Mouse (Mus musculus): Measurements from ENCODE around the gene March5. TPM values are rescaled to one million over a fixed set of nuclear protein-coding genes. Genes with fewer than 3 reads are reported as not detected.

March5 gene
- polyA plus RNA-seq, 1 experiment from 2014 or later, result 86.5 TPM

DNA sequence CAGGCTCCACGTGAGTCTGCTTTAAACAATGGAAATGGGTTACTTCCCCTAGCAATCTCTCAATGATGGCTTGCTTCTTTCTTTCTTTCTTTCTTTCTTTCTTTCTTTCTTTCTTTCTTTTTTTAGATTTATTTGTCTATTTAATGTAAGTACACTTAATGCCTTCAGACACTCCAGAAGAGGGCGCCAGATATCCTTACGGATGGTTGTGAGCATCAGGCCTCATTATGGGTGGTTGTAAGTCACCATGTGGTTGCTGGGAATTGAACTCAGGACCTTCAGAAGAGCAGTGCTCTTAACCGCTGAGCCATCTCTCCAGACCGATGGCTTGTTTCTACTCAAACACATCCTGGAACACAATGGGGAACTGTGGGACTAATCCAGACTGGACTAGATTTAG, 33.9 kb downstream of the March5 start:
- Histone ChIP-seq H3K27ac (ENCODE audit: low read depth) (no peak overlapping the region), H3K9ac (ENCODE audit: low read length) (no peak overlapping the region), H3K9me3 (ENCODE audit: control insufficient read depth, low read length) (no peaks in the 10 kb centered on the region), H3K27me3 (replicated peaks; ENCODE audit: control insufficient read depth, insufficient read depth, low read length) (peaks cover 5% of the 10 kb centered on the region; the same call in 1 of the 2 replicates), H3K36me3 (ENCODE audit: control insufficient read depth, insufficient read depth, low read length) (no peaks in the 10 kb centered on the region), H3K4me2 (ENCODE audit: low read length) (no peak overlapping the region), H3K4me1 (replicated peaks; ENCODE audit: control insufficient read depth, insufficient read depth, low read length) (no peaks in the 10 kb centered on the region), H3K4me3 (ENCODE audit: low read depth, low read length) (no peak overlapping the region)
- DNase-seq (ENCODE audit: low spot score) (no peak), ATAC-seq (replicated peaks; ENCODE audit: low FRiP score, low TSS enrichment, low read depth) (no peak)
- WGBS, result 72% methylated on average over 5 of the region's 5 CpGs

GRCm38 (mm10) chr19:37242707-37243106, 35.4 kb downstream of the March5 start:
- no peaks in the 10 kb centered on the region for H3K4me1 ChIP-seq (replicated peaks; ENCODE audit: control insufficient read depth, insufficient read depth, low read length)
- 0 out of 2 replicates have a peak, but pooled peaks cover 1% of the 10 kb centered on the region for H3K27me3 ChIP-seq (replicated peaks; ENCODE audit: control insufficient read depth, insufficient read depth, low read length)
- H3K27ac ChIP-seq (ENCODE audit: low read depth), result no peak overlapping the region
- no peaks in the 10 kb centered on the region for H3K36me3 ChIP-seq (ENCODE audit: control insufficient read depth, insufficient read depth, low read length)
- H3K9ac ChIP-seq (ENCODE audit: low read length), result no peak overlapping the region
- WGBS, result 26% methylated on average over 2 of the region's 2 CpGs
- DNase-seq (ENCODE audit: low spot score), result no peak
- ATAC-seq (replicated peaks; ENCODE audit: low FRiP score, low TSS enrichment, low read depth), result no peak
- no peaks in the 10 kb centered on the region for H3K9me3 ChIP-seq (ENCODE audit: control insufficient read depth, low read length)
- no peak overlapping the region for H3K4me2 ChIP-seq (ENCODE audit: low read length)
- H3K4me3 ChIP-seq (ENCODE audit: low read depth, low read length), result no peak overlapping the region

DNA sequence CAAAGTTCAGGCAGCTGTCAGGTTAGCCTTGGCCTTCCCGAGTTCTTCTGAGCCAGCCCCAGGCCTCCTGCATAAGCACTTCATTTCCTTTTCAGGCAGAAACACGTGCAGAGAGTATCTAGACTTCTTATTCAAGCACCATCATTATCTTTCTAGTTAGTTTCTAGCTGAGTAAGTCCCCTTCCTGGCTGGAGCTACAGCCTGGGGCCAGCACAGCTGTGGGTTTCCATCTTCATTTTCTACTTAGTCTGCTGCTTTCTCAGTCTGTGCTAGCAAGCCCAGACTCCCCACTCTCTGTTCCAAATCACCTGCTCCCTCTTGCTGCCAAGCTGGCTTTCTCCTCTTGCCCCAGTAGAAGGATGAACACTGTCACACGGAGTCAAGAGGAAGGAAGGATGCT, 39.5 kb downstream of the March5 start:
- Histone ChIP-seq H3K9me3 (ENCODE audit: control insufficient read depth, low read length) (no peaks in the 10 kb centered on the region), H3K27ac (ENCODE audit: low read depth) (no peak overlapping the region), H3K9ac (ENCODE audit: low read length) (no peak overlapping the region), H3K4me3 (ENCODE audit: low read depth, low read length) (no peak overlapping the region), H3K27me3 (replicated peaks; ENCODE audit: control insufficient read depth, insufficient read depth, low read length) (no peaks in the 10 kb centered on the region), H3K4me2 (ENCODE audit: low read length) (no peak overlapping the region), H3K4me1 (replicated peaks; ENCODE audit: control insufficient read depth, insufficient read depth, low read length) (no peaks in the 10 kb centered on the region), H3K36me3 (ENCODE audit: control insufficient read depth, insufficient read depth, low read length) (no peaks in the 10 kb centered on the region)
- WGBS, result 40% methylated on average over 3 of the region's 3 CpGs
- DNase-seq (ENCODE audit: low spot score) (no peak), ATAC-seq (replicated peaks; ENCODE audit: low FRiP score, low TSS enrichment, low read depth) (no peak)

- Histone ChIP-seq H3K27ac (ENCODE audit: low read depth) (no peak overlapping the region), H3K9me3 (ENCODE audit: control insufficient read depth, low read length) (no peaks in the 10 kb centered on the region), H3K36me3 (ENCODE audit: control insufficient read depth, insufficient read depth, low read length) (no peaks in the 10 kb centered on the region), H3K4me3 (ENCODE audit: low read depth, low read length) (no peak overlapping the region), H3K4me1 (replicated peaks; ENCODE audit: control insufficient read depth, insufficient read depth, low read length) (no peaks in the 10 kb centered on the region), H3K4me2 (ENCODE audit: low read length) (no peak overlapping the region), H3K9ac (ENCODE audit: low read length) (no peak overlapping the region), H3K27me3 (replicated peaks; ENCODE audit: control insufficient read depth, insufficient read depth, low read length) (no peaks in the 10 kb centered on the region)
- no peak for ATAC-seq (replicated peaks; ENCODE audit: low FRiP score, low TSS enrichment, low read depth)
- WGBS, result 79% methylated on average over 3 of the region's 3 CpGs
- DNase-seq (ENCODE audit: low spot score), result no peak
Measured at GRCm38 (mm10) chr19:37248199-37248598, 40.9 kb downstream of the March5 start.

DNA sequence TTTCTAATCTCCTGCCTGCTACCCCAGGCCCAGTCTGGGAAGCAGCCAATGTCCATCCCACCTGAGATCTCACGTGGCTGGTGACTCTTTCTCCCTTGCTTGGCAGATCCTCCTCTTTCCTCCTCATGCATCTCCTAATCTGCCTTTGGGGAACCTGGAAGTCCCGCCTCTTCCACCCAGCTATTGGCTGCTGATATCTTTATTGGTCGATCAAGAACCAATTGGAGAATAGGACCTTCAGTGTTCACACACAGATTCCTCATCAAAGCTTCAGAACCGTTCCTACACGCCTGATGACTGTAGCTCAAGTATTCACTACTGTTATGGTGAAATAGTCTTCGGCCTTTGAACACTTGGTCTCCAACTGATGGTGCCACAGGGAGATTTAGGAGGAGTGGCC, 44.8 kb downstream of the March5 start:
- ATAC-seq (replicated peaks; ENCODE audit: low FRiP score, low TSS enrichment, low read depth) (no peak), DNase-seq (ENCODE audit: low spot score) (no peak)
- H3K27ac ChIP-seq (ENCODE audit: low read depth), result no peak overlapping the region
- no peak overlapping the region for H3K4me3 ChIP-seq (ENCODE audit: low read depth, low read length)
- no peaks in the 10 kb centered on the region for H3K36me3 ChIP-seq (ENCODE audit: control insufficient read depth, insufficient read depth, low read length)
- no peak overlapping the region for H3K4me2 ChIP-seq (ENCODE audit: low read length)
- H3K4me1 ChIP-seq (replicated peaks; ENCODE audit: control insufficient read depth, insufficient read depth, low read length), result no peaks in the 10 kb centered on the region
- H3K27me3 ChIP-seq (replicated peaks; ENCODE audit: control insufficient read depth, insufficient read depth, low read length), result no peaks in the 10 kb centered on the region
- 62% methylated on average over 6 of the region's 6 CpGs for WGBS
- H3K9me3 ChIP-seq (ENCODE audit: control insufficient read depth, low read length), result no peaks in the 10 kb centered on the region
- H3K9ac ChIP-seq (ENCODE audit: low read length), result no peak overlapping the region

DNA sequence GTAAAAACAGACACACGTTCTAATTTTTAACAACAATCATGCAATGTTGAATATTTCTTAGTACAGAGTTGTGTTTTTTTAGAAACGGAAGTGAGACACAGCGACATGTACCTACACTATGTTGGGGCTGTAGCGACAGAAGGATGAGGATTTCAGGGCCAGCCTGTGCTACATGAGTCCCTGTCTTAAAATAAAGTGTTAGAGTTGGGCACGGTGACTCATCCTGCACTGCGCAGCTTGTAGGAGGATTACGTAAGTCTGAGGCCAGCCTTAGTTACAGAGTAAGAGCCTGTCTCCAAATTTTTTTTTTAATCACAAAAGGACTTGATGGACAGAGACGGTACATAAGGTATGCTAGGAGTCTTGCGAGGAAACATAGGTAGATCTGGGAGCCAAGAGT, 48.0 kb downstream of the March5 start:
- no peak overlapping the region for H3K4me2 ChIP-seq (ENCODE audit: low read length)
- no peaks in the 10 kb centered on the region for H3K36me3 ChIP-seq (ENCODE audit: control insufficient read depth, insufficient read depth, low read length)
- H3K27me3 ChIP-seq (replicated peaks; ENCODE audit: control insufficient read depth, insufficient read depth, low read length), result no peaks in the 10 kb centered on the region
- no peak overlapping the region for H3K4me3 ChIP-seq (ENCODE audit: low read depth, low read length)
- H3K9me3 ChIP-seq (ENCODE audit: control insufficient read depth, low read length), result no peaks in the 10 kb centered on the region
- no peaks in the 10 kb centered on the region for H3K4me1 ChIP-seq (replicated peaks; ENCODE audit: control insufficient read depth, insufficient read depth, low read length)
- no peak overlapping the region for H3K9ac ChIP-seq (ENCODE audit: low read length)
- no peak for DNase-seq (ENCODE audit: low spot score)
- no peak overlapping the region for H3K27ac ChIP-seq (ENCODE audit: low read depth)
- no peak for ATAC-seq (replicated peaks; ENCODE audit: low FRiP score, low TSS enrichment, low read depth)
- WGBS, result 90% methylated on average over 9 of the region's 9 CpGs

GRCm38 (mm10) chr19:37262389-37262788, 55.0 kb downstream of the March5 start:
- no peak overlapping the region for H3K27ac ChIP-seq (ENCODE audit: low read depth)
- no peak overlapping the region for H3K4me2 ChIP-seq (ENCODE audit: low read length)
- H3K4me1 ChIP-seq (replicated peaks; ENCODE audit: control insufficient read depth, insufficient read depth, low read length), result no peaks in the 10 kb centered on the region
- ATAC-seq (replicated peaks; ENCODE audit: low FRiP score, low TSS enrichment, low read depth), result no peak
- H3K9me3 ChIP-seq (ENCODE audit: control insufficient read depth, low read length), result no peaks in the 10 kb centered on the region
- WGBS, result 19% methylated on average over 4 of the region's 4 CpGs
- no peak overlapping the region for H3K9ac ChIP-seq (ENCODE audit: low read length)
- no peaks in the 10 kb centered on the region for H3K36me3 ChIP-seq (ENCODE audit: control insufficient read depth, insufficient read depth, low read length)
- no peaks in the 10 kb centered on the region for H3K27me3 ChIP-seq (replicated peaks; ENCODE audit: control insufficient read depth, insufficient read depth, low read length)
- no peak for DNase-seq (ENCODE audit: low spot score)
- H3K4me3 ChIP-seq (ENCODE audit: low read depth, low read length), result no peak overlapping the region

- no peak for DNase-seq (ENCODE audit: low spot score)
- no peaks in the 10 kb centered on the region for H3K27me3 ChIP-seq (replicated peaks; ENCODE audit: control insufficient read depth, insufficient read depth, low read length)
- peaks cover 3% of the 10 kb centered on the region; the same call in 1 of the 2 replicates for H3K36me3 ChIP-seq (ENCODE audit: control insufficient read depth, insufficient read depth, low read length)
- no peaks in the 10 kb centered on the region for H3K9me3 ChIP-seq (ENCODE audit: control insufficient read depth, low read length)
- no peak overlapping the region for H3K4me2 ChIP-seq (ENCODE audit: low read length)
- H3K4me3 ChIP-seq (ENCODE audit: low read depth, low read length), result no peak overlapping the region
- WGBS, result 69% methylated on average over 8 of the region's 8 CpGs
- H3K9ac ChIP-seq (ENCODE audit: low read length), result no peak overlapping the region
- no peak for ATAC-seq (replicated peaks; ENCODE audit: low FRiP score, low TSS enrichment, low read depth)
- H3K4me1 ChIP-seq (replicated peaks; ENCODE audit: control insufficient read depth, insufficient read depth, low read length), result no peaks in the 10 kb centered on the region
- H3K27ac ChIP-seq (ENCODE audit: low read depth), result no peak overlapping the region
Measured at GRCm38 (mm10) chr19:37263566-37263942, 56.2 kb downstream of the March5 start.

DNA sequence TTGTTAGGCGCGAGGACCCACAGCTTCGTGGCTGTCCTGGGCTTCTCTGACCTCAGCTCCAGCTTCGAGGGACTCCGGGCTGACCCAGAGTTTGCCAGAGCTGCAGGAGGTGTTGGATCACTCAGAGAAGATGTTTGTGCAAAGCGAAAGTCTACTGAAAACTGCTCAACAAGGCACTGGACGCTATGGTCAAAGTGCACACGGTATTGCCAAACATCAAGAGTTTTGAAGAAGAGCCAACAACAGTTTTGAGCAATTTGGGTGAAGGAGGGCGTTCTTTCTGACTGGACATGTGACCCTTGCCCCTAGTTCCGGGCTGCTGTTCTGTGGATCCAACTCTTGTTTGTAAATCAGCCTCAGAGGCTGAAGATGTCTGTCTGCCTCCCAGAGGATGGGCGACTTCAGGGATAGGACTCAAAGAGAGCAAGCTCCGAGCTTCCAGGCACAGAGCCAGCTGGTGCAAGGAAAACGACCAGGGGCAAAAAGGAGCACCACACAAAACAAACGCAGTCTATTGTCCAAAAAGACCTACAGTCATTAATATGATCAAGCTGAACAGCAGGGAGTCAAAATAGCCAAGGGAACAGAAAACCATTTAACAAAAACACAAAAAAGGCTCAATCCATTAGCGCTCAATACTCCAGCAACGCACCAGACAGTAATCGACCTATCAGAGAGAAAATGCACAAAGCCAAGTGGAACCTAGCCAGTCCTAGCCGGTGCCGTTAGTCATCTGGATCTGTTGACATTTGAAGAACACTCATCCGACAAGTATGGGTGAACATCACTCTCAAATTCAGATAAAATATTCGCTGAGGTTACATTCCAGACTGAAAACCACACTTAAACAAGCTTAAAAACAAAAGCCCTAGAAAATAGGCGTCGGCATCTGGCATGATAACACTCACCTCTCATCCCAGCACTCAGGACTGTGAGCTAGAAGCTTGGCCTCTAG, 56.9 kb downstream of the March5 start:
- no peaks in the 10 kb centered on the region for H3K9me3 ChIP-seq (ENCODE audit: control insufficient read depth, low read length)
- no peak overlapping the region for H3K4me2 ChIP-seq (ENCODE audit: low read length)
- no peaks in the 10 kb centered on the region for H3K4me1 ChIP-seq (replicated peaks; ENCODE audit: control insufficient read depth, insufficient read depth, low read length)
- ATAC-seq (replicated peaks; ENCODE audit: low FRiP score, low TSS enrichment, low read depth), result no peak
- DNase-seq (ENCODE audit: low spot score), result no peak
- no peak overlapping the region for H3K27ac ChIP-seq (ENCODE audit: low read depth)
- peaks cover 10% of the 10 kb centered on the region; the same call in 1 of the 2 replicates for H3K36me3 ChIP-seq (ENCODE audit: control insufficient read depth, insufficient read depth, low read length)
- H3K9ac ChIP-seq (ENCODE audit: low read length), result no peak overlapping the region
- no peaks in the 10 kb centered on the region for H3K27me3 ChIP-seq (replicated peaks; ENCODE audit: control insufficient read depth, insufficient read depth, low read length)
- WGBS, result 61% methylated on average over 23 of the region's 23 CpGs
- H3K4me3 ChIP-seq (ENCODE audit: low read depth, low read length), result no peak overlapping the region
